Mouse (Mus musculus) midbrain, embryonic 14.5 days (tissue): ENCODE data around the gene Ado. TPM values are rescaled to one million over a fixed set of nuclear protein-coding genes. Genes with fewer than 3 reads are reported as not detected.

Experiments
- ATAC-seq: fragments of 200-750 bp; cut with Nextera tagmentation; 2 replicates; pipeline ENCODE4 v1.8.0; 2017; ENCODE audit warnings: moderate number of reproducible peaks, moderate library complexity; ENCODE audit not compliant: low FRiP score, low TSS enrichment
- DNase-seq: peaks from one replicate; pipeline ENCODE4 v3.0.0-alpha.2; 2015
- H3K27ac ChIP-seq: fragments of 300-500 bp; sonication (generic); replicated peaks from 2 replicates; pipeline ENCODE4 v1.5.1; 2014; ENCODE audit warnings: mild to moderate bottlenecking, low read depth, low read length, moderate library complexity
- H3K27me3 ChIP-seq: fragments of 300-500 bp; sonication (generic); 2 replicates; pipeline ENCODE4 v1.6.1; 2014; ENCODE audit warnings: low read length, control low read depth, mixed read lengths; ENCODE audit not compliant: control insufficient read depth, insufficient read depth
- H3K36me3 ChIP-seq: fragments of 300-500 bp; sonication (generic); 2 replicates; pipeline ENCODE4 v1.6.1; 2014; ENCODE audit warnings: low read length, control low read depth; ENCODE audit not compliant: control insufficient read depth, insufficient read depth
- H3K4me1 ChIP-seq: fragments of 300-500 bp; sonication (generic); 2 replicates; pipeline ENCODE4 v1.6.1; 2014; ENCODE audit warnings: mild to moderate bottlenecking, antibody characterized with exemption, low read length, control low read depth; ENCODE audit not compliant: control insufficient read depth, insufficient read depth
- H3K4me2 ChIP-seq: fragments of 300-500 bp; sonication (generic); 2 replicates; pipeline ENCODE4 v1.6.1; 2014; ENCODE audit warnings: mild to moderate bottlenecking, low read length, moderate library complexity
- H3K4me3 ChIP-seq: fragments of 300-500 bp; sonication (generic); replicated peaks from 2 replicates; pipeline ENCODE4 v1.5.1; 2014; ENCODE audit warnings: low read depth, low read length
- H3K9ac ChIP-seq: fragments of 300-500 bp; sonication (generic); replicated peaks from 2 replicates; pipeline ENCODE4 v1.6.1; 2014; ENCODE audit warnings: mild to moderate bottlenecking, low read length, moderate library complexity
- H3K9me3 ChIP-seq: fragments of 300-500 bp; sonication (generic); 2 replicates; pipeline ENCODE4 v1.6.1; 2016; ENCODE audit warnings: low read length, control low read depth, mixed read lengths; ENCODE audit not compliant: control insufficient read depth
- WGBS: fragments of 180-500 bp; shearing (Covaris S2); extraction: QIAGEN DNeasy Blood & Tissue Kit; methylation state at CpG from one replicate; pipeline ENCODE4 v1.1.7; 2014; 5-methylcytosine and 5-hydroxymethylcytosine counted together
- polyA plus RNA-seq: library from polyadenylated mRNA; unstranded; fragments of >200 nt; fragmentation: Nextera tagmentation; extraction: Ambion mirVana; gene quantifications from 2 replicates; pipeline ENCODE4 v1.2.1, GENCODE M21; 2014

The Ado gene
- polyA plus RNA-seq, 1 experiment from 2014 or later, result 98.6 TPM

GRCm38 (mm10) chr10:67566104-67566503 lies 17.3 kb upstream of the Ado start:
- H3K9me3 ChIP-seq, result no peaks in the 10 kb centered on the region
- 44% methylated on average over 8 of the region's 8 CpGs for WGBS
- H3K27me3 ChIP-seq, result no peaks in the 10 kb centered on the region
- H3K4me2 ChIP-seq, result no peak overlapping the region
- ATAC-seq, result no peak
- DNase-seq, result peak; percentile 43
- no peak overlapping the region for H3K27ac ChIP-seq
- no peaks in the 10 kb centered on the region for H3K4me1 ChIP-seq
- H3K36me3 ChIP-seq, result no peaks in the 10 kb centered on the region
- H3K9ac ChIP-seq, result no peak overlapping the region
- no peak overlapping the region for H3K4me3 ChIP-seq

GRCm38 (mm10) chr10:67564509-67564908 lies 15.8 kb upstream of the Ado start:
- no peak overlapping the region for H3K27ac ChIP-seq
- H3K4me3 ChIP-seq, result no peak overlapping the region
- no peaks in the 10 kb centered on the region for H3K27me3 ChIP-seq
- 90% methylated on average over 7 of the region's 7 CpGs for WGBS
- H3K9me3 ChIP-seq, result no peaks in the 10 kb centered on the region
- no peaks in the 10 kb centered on the region for H3K4me1 ChIP-seq
- no peaks in the 10 kb centered on the region for H3K36me3 ChIP-seq
- H3K9ac ChIP-seq, result no peak overlapping the region
- DNase-seq (no peak), ATAC-seq (no peak)
- no peak overlapping the region for H3K4me2 ChIP-seq

GRCm38 (mm10) chr10:67561185-67561584 lies 12.4 kb upstream of the Ado start:
- no peaks in the 10 kb centered on the region for H3K9me3 ChIP-seq
- ATAC-seq (no peak), DNase-seq (no peak)
- H3K27ac ChIP-seq, result no peak overlapping the region
- no peak overlapping the region for H3K4me2 ChIP-seq
- no peaks in the 10 kb centered on the region for H3K4me1 ChIP-seq
- no peaks in the 10 kb centered on the region for H3K27me3 ChIP-seq
- no peaks in the 10 kb centered on the region for H3K36me3 ChIP-seq
- H3K9ac ChIP-seq, result no peak overlapping the region
- H3K4me3 ChIP-seq, result no peak overlapping the region
- WGBS, result 84% methylated on average over 1 of the region's 1 CpGs

- ATAC-seq, result no peak
Measured at GRCm38 (mm10) chr10:67559765-67560394, 11.1 kb upstream of the Ado start.

GRCm38 (mm10) chr10:67558053-67558452 lies 9.3 kb upstream of the Ado start:
- ATAC-seq (no peak), DNase-seq (no peak)
- H3K36me3 ChIP-seq, result no peaks in the 10 kb centered on the region
- no peak overlapping the region for H3K4me2 ChIP-seq
- H3K9ac ChIP-seq, result no peak overlapping the region
- no peaks in the 10 kb centered on the region for H3K27me3 ChIP-seq
- 93% methylated on average over 4 of the region's 4 CpGs for WGBS
- no peak overlapping the region for H3K27ac ChIP-seq
- no peak overlapping the region for H3K4me3 ChIP-seq
- H3K4me1 ChIP-seq, result no peaks in the 10 kb centered on the region
- no peaks in the 10 kb centered on the region for H3K9me3 ChIP-seq

More at GRCm38 (mm10) chr10:67559765-67560394, 11.1 kb upstream of the Ado start:
- Histone ChIP-seq H3K4me3 (no peak overlapping the region), H3K4me1 (no peaks in the 10 kb centered on the region), H3K27me3 (no peaks in the 10 kb centered on the region), H3K4me2 (no peak overlapping the region), H3K27ac (no peak overlapping the region), H3K36me3 (no peaks in the 10 kb centered on the region), H3K9ac (no peak overlapping the region), H3K9me3 (no peaks in the 10 kb centered on the region)
- DNase-seq, result peak; percentile 40
- WGBS, result 38% methylated on average over 13 of the region's 13 CpGs

- under 1% methylated on average over 64 of the region's 73 CpGs for WGBS
- no peak for DNase-seq
- no peaks in the 10 kb centered on the region for H3K9me3 ChIP-seq
- peak overlapping the region; percentile 97 for H3K4me2 ChIP-seq
- H3K27ac ChIP-seq, result peak overlapping the region; percentile 96
- peaks cover 31% of the 10 kb centered on the region for H3K4me1 ChIP-seq
- 0 out of 2 replicates have a peak, but pooled peaks cover 8% of the 10 kb centered on the region for H3K36me3 ChIP-seq
- H3K4me3 ChIP-seq, result peak overlapping the region; percentile 83
- ATAC-seq, result peak; percentile 75
- no peaks in the 10 kb centered on the region for H3K27me3 ChIP-seq
- peak overlapping the region; percentile 80 for H3K9ac ChIP-seq
Measured at GRCm38 (mm10) chr10:67548261-67548854, 397 bp downstream of the Ado start.

GRCm38 (mm10) chr10:67547850-67548260 lies 900 bp downstream of the Ado start:
- peak; percentile 28 for DNase-seq
- Histone ChIP-seq H3K4me3 (peak overlapping the region; percentile 83), H3K9me3 (no peaks in the 10 kb centered on the region), H3K36me3 (0 out of 2 replicates have a peak, but pooled peaks cover 8% of the 10 kb centered on the region), H3K4me1 (peaks cover 31% of the 10 kb centered on the region), H3K27me3 (no peaks in the 10 kb centered on the region), H3K4me2 (peak overlapping the region; percentile 97), H3K9ac (peak overlapping the region; percentile 80), H3K27ac (peak overlapping the region; percentile 96; the same call in 1 of the 2 replicates)
- 1% methylated on average over 20 of the region's 20 CpGs for WGBS
- peak; percentile 0; the same call in 1 of the 2 replicates for ATAC-seq

GRCm38 (mm10) chr10:67540591-67540990 lies 8.2 kb downstream of the Ado start:
- H3K9ac ChIP-seq, result no peak overlapping the region
- H3K9me3 ChIP-seq, result no peaks in the 10 kb centered on the region
- ATAC-seq (no peak), DNase-seq (no peak)
- WGBS, result 14% methylated on average over 19 of the region's 19 CpGs
- H3K4me3 ChIP-seq, result no peak overlapping the region
- peaks cover 70% of the 10 kb centered on the region for H3K27me3 ChIP-seq
- H3K27ac ChIP-seq, result no peak overlapping the region
- peaks cover 25% of the 10 kb centered on the region for H3K4me1 ChIP-seq
- no peak overlapping the region for H3K4me2 ChIP-seq
- 0 out of 2 replicates have a peak, but pooled peaks cover 10% of the 10 kb centered on the region for H3K36me3 ChIP-seq

- no peak overlapping the region for H3K4me2 ChIP-seq
- peaks cover 22% of the 10 kb centered on the region for H3K4me1 ChIP-seq
- WGBS, result 46% methylated on average over 6 of the region's 6 CpGs
Measured at GRCm38 (mm10) chr10:67539401-67539730, 9.4 kb downstream of the Ado start.

More at GRCm38 (mm10) chr10:67539401-67539730, 9.4 kb downstream of the Ado start:
- H3K4me3 ChIP-seq, result no peak overlapping the region
- DNase-seq (no peak), ATAC-seq (no peak)
- H3K36me3 ChIP-seq, result 0 out of 2 replicates have a peak, but pooled peaks cover 7% of the 10 kb centered on the region
- H3K9me3 ChIP-seq, result no peaks in the 10 kb centered on the region
- H3K9ac ChIP-seq, result no peak overlapping the region
- peaks cover 82% of the 10 kb centered on the region for H3K27me3 ChIP-seq
- H3K27ac ChIP-seq, result no peak overlapping the region
